Mouse (Mus musculus) liver, postnatal 0 days (tissue): ENCODE results near the gene Smyd3. TPM values are rescaled to one million over a fixed set of nuclear protein-coding genes. Genes with fewer than 3 reads are reported as not detected.
A peak's percentile ranks its signal among the peaks of the same experiment; 100 is the strongest.

Source experiments
- ATAC-seq: fragments of 200-750 bp; cut with Nextera tagmentation; 2 replicates; pipeline ENCODE4 v1.8.0; 2017; ENCODE audit warnings: mild to moderate bottlenecking, moderate library complexity
- DNase-seq: peaks from one replicate; pipeline ENCODE4 v3.0.0-alpha.2; 2016
- H3K27ac ChIP-seq: fragments of 300-500 bp; sonication (generic); 2 replicates; pipeline ENCODE4 v1.5.1; 2014; ENCODE audit warnings: antibody characterized with exemption, moderate library complexity, mild to moderate bottlenecking, low read depth
- H3K27me3 ChIP-seq: fragments of 300-500 bp; sonication (generic); 2 replicates; pipeline ENCODE4 v1.6.1; 2014; ENCODE audit warnings: low read length, control low read depth, mixed read lengths; ENCODE audit not compliant: insufficient read depth
- H3K36me3 ChIP-seq: fragments of 300-500 bp; sonication (generic); replicated peaks from 2 replicates; pipeline ENCODE4 v1.6.1; 2014; ENCODE audit warnings: mild to moderate bottlenecking, control low read depth, low read length, moderate library complexity, mixed read lengths; ENCODE audit not compliant: insufficient read depth
- H3K4me1 ChIP-seq: fragments of 300-500 bp; sonication (generic); 2 replicates; pipeline ENCODE4 v1.6.1; 2014; ENCODE audit warnings: antibody characterized with exemption, mild to moderate bottlenecking, control low read depth; ENCODE audit not compliant: insufficient read depth
- H3K4me2 ChIP-seq: fragments of 300-500 bp; sonication (generic); 2 replicates; pipeline ENCODE4 v1.6.1; 2014; ENCODE audit warnings: low read depth, mild to moderate bottlenecking, low read length, moderate library complexity, mixed read lengths
- H3K4me3 ChIP-seq: fragments of 300-500 bp; sonication (generic); 2 replicates; pipeline ENCODE4 v1.5.1; 2014; ENCODE audit warnings: low read depth, low read length
- H3K9ac ChIP-seq: fragments of 300-500 bp; sonication (generic); replicated peaks from 2 replicates; pipeline ENCODE4 v1.6.1; 2014; ENCODE audit warnings: mild to moderate bottlenecking, moderate library complexity
- H3K9me3 ChIP-seq: fragments of 300-500 bp; sonication (generic); 2 replicates; pipeline ENCODE4 v1.6.1; 2016; ENCODE audit warnings: mild to moderate bottlenecking, control low read depth, low read length, mixed read lengths
- CTCF ChIP-seq: sonication (generic); IDR thresholded peaks from 2 replicates; pipeline ENCODE4 v1.5.1; 2016; ENCODE audit warnings: antibody characterized with exemption, low read depth
- EP300 ChIP-seq: IDR thresholded peaks from 2 replicates; pipeline ENCODE4 v1.6.1; 2016; ENCODE audit warnings: antibody characterized with exemption, low read depth, mild to moderate bottlenecking
- WGBS: fragments of 180-500 bp; shearing (Covaris S2); extraction: QIAGEN DNeasy Blood & Tissue Kit; methylation state at CpG from one replicate; pipeline ENCODE4 v1.1.7; 2014; ENCODE audit not compliant: insufficient replicate concordance; 5-methylcytosine and 5-hydroxymethylcytosine counted together
- polyA plus RNA-seq: library from polyadenylated mRNA; unstranded; fragments of >200 nt; fragmentation: Nextera tagmentation; extraction: Ambion mirVana; gene quantifications from 2 replicates; pipeline ENCODE4 v1.2.1, GENCODE M21; 2015

Smyd3 gene
- polyA plus RNA-seq, 1 experiment from 2014 or later = 5.1 TPM

DNA sequence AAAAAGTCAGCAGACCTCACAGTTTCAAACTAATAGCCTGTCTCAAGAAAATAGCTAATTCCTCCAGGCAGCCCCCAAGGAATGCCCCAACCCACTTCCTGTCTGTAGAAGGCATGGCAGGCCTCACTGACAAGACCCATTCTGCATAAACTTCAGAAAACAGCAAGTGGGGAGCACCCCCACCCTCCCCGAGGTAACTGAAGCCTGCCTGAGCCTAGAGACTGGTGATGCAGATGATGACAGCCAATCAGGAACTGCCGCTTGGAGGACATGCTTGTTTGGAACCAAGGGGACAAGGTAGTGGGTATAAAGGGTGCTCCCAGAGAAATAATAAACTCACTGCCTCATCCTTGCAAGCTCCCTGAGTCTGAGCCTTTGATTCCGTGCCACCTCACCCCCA, 288.3 kb downstream of the Smyd3 start:
- H3K4me2 ChIP-seq = no peak overlapping the region
- peaks cover 4% of the 10 kb centered on the region; the same call in 1 of the 2 replicates for H3K4me1 ChIP-seq
- H3K9me3 ChIP-seq = no peaks in the 10 kb centered on the region
- no peak overlapping the region for H3K4me3 ChIP-seq
- no peak for DNase-seq
- H3K9ac ChIP-seq = no peak overlapping the region
- no peak overlapping the region for H3K27ac ChIP-seq
- 58% methylated on average over 3 of the region's 3 CpGs for WGBS
- no peaks in the 10 kb centered on the region for H3K27me3 ChIP-seq
- H3K36me3 ChIP-seq = no peaks in the 10 kb centered on the region
- no peak for TF ChIP-seq EP300
- no peak for TF ChIP-seq CTCF
- no peak for ATAC-seq

DNA sequence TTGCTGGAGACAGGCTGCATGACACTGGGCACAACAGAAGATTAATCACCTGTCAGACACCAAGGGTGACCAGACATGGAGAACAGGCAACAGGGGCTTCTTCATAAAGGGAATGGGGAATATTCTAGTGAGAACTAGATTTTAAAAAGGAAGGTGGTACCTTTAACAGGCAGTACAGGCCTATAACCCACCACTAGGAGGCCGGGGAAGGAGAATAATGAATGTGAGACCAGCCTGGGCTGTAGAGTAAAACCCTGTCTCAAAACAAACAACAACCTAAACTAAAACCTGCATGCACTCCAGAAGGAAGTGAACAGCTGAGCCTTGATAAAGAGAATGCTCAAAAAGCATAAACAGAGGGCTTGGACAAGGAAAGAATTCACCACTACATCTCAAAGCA, 297.6 kb downstream of the Smyd3 start:
- TF ChIP-seq EP300 (no peak), CTCF (0 out of 2 replicates have a peak, but pooled peaks have one; percentile 4)
- H3K4me2 ChIP-seq = no peak overlapping the region
- no peaks in the 10 kb centered on the region for H3K27me3 ChIP-seq
- H3K36me3 ChIP-seq = no peaks in the 10 kb centered on the region
- 70% methylated on average over 1 of the region's 1 CpGs for WGBS
- DNase-seq (no peak), ATAC-seq (no peak)
- no peak overlapping the region for H3K9ac ChIP-seq
- no peaks in the 10 kb centered on the region for H3K9me3 ChIP-seq
- no peaks in the 10 kb centered on the region for H3K4me1 ChIP-seq
- H3K27ac ChIP-seq = no peak overlapping the region
- no peak overlapping the region for H3K4me3 ChIP-seq

DNA sequence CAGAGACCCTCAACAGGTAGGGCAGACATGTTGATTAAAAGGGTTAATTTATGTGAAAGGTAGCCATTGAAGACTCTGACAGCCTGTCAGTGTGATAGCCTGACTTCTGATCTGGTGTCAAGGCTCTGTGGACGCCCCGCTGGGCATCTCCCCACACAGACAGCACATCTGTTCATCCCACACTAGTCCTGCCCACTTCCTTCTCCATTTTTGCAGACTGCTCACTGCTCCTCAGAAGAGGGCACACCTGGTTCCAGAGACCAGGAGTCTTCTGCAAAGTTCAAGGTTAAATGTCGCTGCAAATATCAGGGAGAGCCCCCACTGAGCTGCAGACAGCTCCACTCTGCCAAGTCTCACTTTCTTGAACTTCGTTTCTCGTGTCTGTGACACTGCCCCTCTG, 299.8 kb downstream of the Smyd3 start:
- H3K4me1 ChIP-seq = no peaks in the 10 kb centered on the region
- WGBS = 57% methylated on average over 5 of the region's 5 CpGs
- no peak overlapping the region for H3K4me3 ChIP-seq
- no peaks in the 10 kb centered on the region for H3K9me3 ChIP-seq
- H3K4me2 ChIP-seq = no peak overlapping the region
- no peak for DNase-seq
- no peaks in the 10 kb centered on the region for H3K36me3 ChIP-seq
- no peak for ATAC-seq
- H3K9ac ChIP-seq = no peak overlapping the region
- H3K27me3 ChIP-seq = no peaks in the 10 kb centered on the region
- H3K27ac ChIP-seq = no peak overlapping the region
- TF ChIP-seq EP300 (no peak), CTCF (no peak)

DNA sequence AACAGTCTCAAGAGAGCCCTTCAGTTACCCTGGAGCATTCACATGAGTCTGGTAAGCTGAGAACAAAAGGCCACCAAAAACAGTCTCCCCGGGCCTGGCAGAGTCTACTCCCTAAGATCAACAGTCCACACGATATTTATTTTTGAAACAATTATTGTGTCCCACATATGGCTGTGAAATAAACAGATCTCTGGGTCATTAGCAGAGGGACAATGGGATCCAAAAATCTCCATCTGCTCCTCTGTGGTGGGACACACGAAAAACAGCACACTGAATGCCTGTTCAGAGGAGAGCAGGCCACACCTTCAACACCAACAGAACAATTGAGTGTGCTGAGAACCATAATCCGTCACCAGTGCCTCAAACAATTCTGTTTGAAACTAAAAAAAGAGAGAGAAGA, 300.8 kb downstream of the Smyd3 start:
- H3K27ac ChIP-seq = no peak overlapping the region
- no peaks in the 10 kb centered on the region for H3K27me3 ChIP-seq
- no peak for TF ChIP-seq EP300
- no peak for TF ChIP-seq CTCF
- no peaks in the 10 kb centered on the region for H3K36me3 ChIP-seq
- WGBS = 62% methylated on average over 4 of the region's 4 CpGs
- H3K4me1 ChIP-seq = no peaks in the 10 kb centered on the region
- H3K4me2 ChIP-seq = no peak overlapping the region
- no peak for DNase-seq
- H3K9me3 ChIP-seq = no peaks in the 10 kb centered on the region
- ATAC-seq = no peak
- H3K4me3 ChIP-seq = no peak overlapping the region
- no peak overlapping the region for H3K9ac ChIP-seq

DNA sequence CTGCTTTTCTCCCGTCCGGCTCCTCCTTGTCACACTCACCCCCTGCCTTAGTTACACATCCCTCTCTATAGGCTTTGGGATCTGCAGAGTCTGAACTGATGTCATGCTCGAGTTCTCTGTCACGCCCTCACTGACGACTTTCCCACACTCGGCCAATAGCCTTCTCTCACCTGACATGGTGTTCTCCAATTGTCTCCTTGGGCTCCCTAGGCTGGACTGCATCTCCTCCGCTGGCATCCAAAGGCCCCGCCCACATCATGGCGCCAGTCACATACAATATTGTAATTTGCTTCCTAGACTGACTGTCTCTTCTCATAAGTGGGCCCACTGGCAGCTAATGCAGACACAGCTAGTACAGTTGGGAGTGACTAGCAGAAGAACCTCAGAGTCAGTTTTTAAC, 304.5 kb downstream of the Smyd3 start:
- 84% methylated on average over 9 of the region's 9 CpGs for WGBS
- TF ChIP-seq EP300 = no peak
- no peak for TF ChIP-seq CTCF

DNA sequence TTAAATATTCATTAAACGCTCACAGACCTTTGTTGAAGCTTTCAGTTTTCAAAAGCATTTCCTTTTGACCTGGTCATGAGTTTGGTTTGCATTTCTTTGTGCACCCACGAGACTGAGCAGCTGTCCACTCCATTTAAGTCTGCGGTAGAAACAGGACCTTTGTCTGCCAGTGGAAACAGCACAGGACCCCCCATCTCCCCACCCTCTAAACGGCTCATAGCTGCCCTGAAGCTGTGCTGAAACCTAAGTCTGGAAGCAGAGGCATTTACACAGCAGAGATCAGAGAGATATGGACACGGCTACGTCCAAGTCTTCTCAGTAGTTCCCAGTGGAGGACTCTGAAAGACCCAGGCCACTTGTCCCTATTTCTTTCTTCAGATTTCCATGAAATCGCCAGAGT, 305.5 kb downstream of the Smyd3 start:
- no peaks in the 10 kb centered on the region for H3K4me1 ChIP-seq
- ATAC-seq = no peak
- H3K9me3 ChIP-seq = no peaks in the 10 kb centered on the region
- no peak for DNase-seq
- H3K4me2 ChIP-seq = no peak overlapping the region
- peak overlapping the region; percentile 21; the same call in 1 of the 2 replicates for H3K9ac ChIP-seq
- H3K27me3 ChIP-seq = no peaks in the 10 kb centered on the region
- TF ChIP-seq EP300 = no peak
- no peak for TF ChIP-seq CTCF
- H3K36me3 ChIP-seq = no peaks in the 10 kb centered on the region
- H3K4me3 ChIP-seq = no peak overlapping the region
- H3K27ac ChIP-seq = no peak overlapping the region
- 49% methylated on average over 7 of the region's 7 CpGs for WGBS

More for the DNA sequence above, 304.5 kb downstream of the Smyd3 start:
- H3K27me3 ChIP-seq = no peaks in the 10 kb centered on the region
- H3K27ac ChIP-seq = no peak overlapping the region
- H3K4me2 ChIP-seq = no peak overlapping the region
- H3K4me3 ChIP-seq = no peak overlapping the region
- no peaks in the 10 kb centered on the region for H3K36me3 ChIP-seq
- H3K9ac ChIP-seq = no peak overlapping the region
- no peaks in the 10 kb centered on the region for H3K4me1 ChIP-seq
- ATAC-seq (no peak), DNase-seq (no peak)
- H3K9me3 ChIP-seq = no peaks in the 10 kb centered on the region

DNA sequence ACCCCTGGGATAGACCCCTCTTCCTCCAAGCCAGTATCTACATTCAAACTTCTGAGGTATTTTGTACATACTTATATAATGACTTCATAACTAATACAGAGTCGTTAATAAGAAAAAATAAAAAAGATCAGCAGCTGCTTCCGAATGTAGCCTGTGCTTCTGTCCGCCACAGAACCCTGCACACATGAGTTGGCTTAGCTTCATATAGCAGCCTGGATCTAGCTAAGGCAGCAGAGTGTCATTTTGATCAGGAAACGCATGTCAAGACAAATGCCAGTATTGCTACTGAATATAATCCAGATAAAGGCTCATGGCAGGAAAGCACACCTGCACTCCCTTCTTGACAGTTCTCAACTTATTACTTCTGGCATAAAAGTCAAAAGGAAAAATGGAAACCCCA, 306.5 kb downstream of the Smyd3 start:
- Histone ChIP-seq H3K9me3 (no peaks in the 10 kb centered on the region), H3K4me3 (no peak overlapping the region), H3K27me3 (no peaks in the 10 kb centered on the region), H3K4me2 (no peak overlapping the region), H3K4me1 (no peaks in the 10 kb centered on the region), H3K27ac (no peak overlapping the region), H3K36me3 (no peaks in the 10 kb centered on the region), H3K9ac (no peak overlapping the region)
- ATAC-seq = no peak
- DNase-seq = no peak
- TF ChIP-seq EP300 (no peak), CTCF (no peak)
- WGBS = 67% methylated on average over 4 of the region's 4 CpGs
